Mouse (Mus musculus): ENCODE results near the gene Trip13. TPM values are rescaled to one million over a fixed set of nuclear protein-coding genes. Genes with fewer than 3 reads are reported as not detected.

Trip13 gene
- polyA plus RNA-seq, 1 experiment from 2014 or later, result 42.2 TPM

DNA sequence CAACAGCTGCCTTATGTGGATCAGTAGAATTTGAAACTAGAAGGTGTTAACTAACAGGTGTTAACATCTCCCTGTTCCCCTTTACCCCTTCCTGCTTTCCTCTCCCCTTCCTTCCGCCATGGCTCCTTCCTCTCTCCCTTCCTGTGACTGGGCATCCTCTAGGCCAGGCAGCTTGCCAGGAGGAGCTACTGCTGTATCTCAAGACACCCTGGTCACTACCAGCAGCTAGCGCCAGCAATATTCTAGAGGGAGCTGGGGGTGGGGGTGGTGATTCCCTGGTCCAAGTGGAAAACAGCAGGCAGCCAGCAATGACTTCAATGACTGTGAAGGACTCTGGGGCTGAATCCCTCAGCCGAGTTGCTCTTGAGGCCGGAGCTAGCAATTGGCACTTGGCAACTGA lies 51.9 kb downstream of the Trip13 start:
- Histone ChIP-seq H3K9ac (no peak overlapping the region), H3K9me3 (no peaks in the 10 kb centered on the region), H3K4me3 (no peak overlapping the region), H3K27me3 (no peaks in the 10 kb centered on the region), H3K27ac (no peak overlapping the region), H3K36me3 (no peaks in the 10 kb centered on the region), H3K4me2 (no peak overlapping the region), H3K4me1 (0 out of 2 replicates have a peak, but pooled peaks cover 3% of the 10 kb centered on the region)
- no peak for ATAC-seq (ENCODE audit: borderline replicate concordance, extremely low read depth, low FRiP score, low TSS enrichment)
- WGBS, result 65% methylated on average over 4 of the region's 4 CpGs

DNA sequence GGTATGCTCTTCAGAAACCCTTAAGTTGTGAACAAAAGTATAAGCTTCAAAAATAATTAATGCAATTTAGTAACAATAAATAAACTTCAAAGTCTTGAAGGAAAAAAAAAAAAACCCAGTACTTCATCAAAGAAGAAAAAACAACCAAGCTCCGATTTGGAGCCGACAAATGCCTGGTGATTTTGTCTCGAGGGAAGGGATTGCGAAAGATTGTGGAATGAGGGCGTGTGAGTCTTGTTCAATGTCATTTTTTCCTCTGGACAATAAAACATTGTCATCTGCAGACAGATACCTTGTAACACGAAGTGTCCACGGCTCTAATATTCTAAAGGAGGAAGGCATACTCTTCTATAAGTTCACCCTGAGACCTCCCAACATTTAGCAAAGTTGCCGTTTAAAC lies 56.2 kb downstream of the Trip13 start:
- Histone ChIP-seq H3K27ac (no peak overlapping the region), H3K9me3 (no peaks in the 10 kb centered on the region), H3K4me3 (no peak overlapping the region), H3K4me1 (0 out of 2 replicates have a peak, but pooled peaks cover 3% of the 10 kb centered on the region), H3K36me3 (no peaks in the 10 kb centered on the region), H3K9ac (no peak overlapping the region), H3K4me2 (no peak overlapping the region), H3K27me3 (no peaks in the 10 kb centered on the region)
- WGBS, result 51% methylated on average over 8 of the region's 8 CpGs
- no peak for ATAC-seq (ENCODE audit: borderline replicate concordance, extremely low read depth, low FRiP score, low TSS enrichment)

DNA sequence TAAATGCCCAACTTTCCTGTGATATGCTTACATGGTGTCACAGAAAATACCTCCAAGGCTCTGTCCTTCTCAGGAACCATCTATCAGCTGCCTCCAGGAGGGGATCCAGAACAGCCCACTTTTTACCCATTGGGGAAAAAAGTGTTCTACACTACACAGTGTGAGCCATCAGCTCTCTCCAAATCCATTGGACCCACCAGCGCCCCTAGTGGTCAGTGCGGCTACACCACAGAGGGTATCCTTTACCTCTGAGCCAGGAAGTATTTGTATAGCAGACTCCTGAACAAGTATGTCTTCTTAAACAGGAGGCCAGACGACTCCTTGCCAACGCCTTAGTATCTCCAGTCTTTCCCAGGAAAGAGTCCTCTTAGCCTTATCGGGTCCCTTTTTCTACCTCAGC lies 57.8 kb downstream of the Trip13 start:
- no peak for ATAC-seq (ENCODE audit: borderline replicate concordance, extremely low read depth, low FRiP score, low TSS enrichment)
- Histone ChIP-seq H3K27me3 (no peaks in the 10 kb centered on the region), H3K4me2 (no peak overlapping the region), H3K9ac (no peak overlapping the region), H3K4me3 (no peak overlapping the region), H3K9me3 (no peaks in the 10 kb centered on the region), H3K27ac (no peak overlapping the region), H3K36me3 (no peaks in the 10 kb centered on the region), H3K4me1 (no peaks in the 10 kb centered on the region)
- WGBS, result 74% methylated on average over 5 of the region's 5 CpGs

- Histone ChIP-seq H3K9me3 (no peaks in the 10 kb centered on the region), H3K27me3 (no peaks in the 10 kb centered on the region), H3K4me3 (no peak overlapping the region), H3K36me3 (no peaks in the 10 kb centered on the region), H3K9ac (no peak overlapping the region), H3K27ac (no peak overlapping the region), H3K4me1 (no peaks in the 10 kb centered on the region), H3K4me2 (no peak overlapping the region)
- WGBS, result 66% methylated on average over 2 of the region's 2 CpGs
- no peak for ATAC-seq (ENCODE audit: borderline replicate concordance, extremely low read depth, low FRiP score, low TSS enrichment)
These were observed 65.4 kb downstream of the Trip13 start for GRCm38 (mm10) chr13:73872159-73872558.

Small RNAs within 50 kb of the gene (microRNA-seq; reads per million reads assigned to microRNA genes)
- gene Gm25197, result not detected

Other genes with a start within 250 kb of the Trip13 start
- not detected in 2 replicates for gene Slc6a19, start 232.9 kb downstream of the Trip13 start, polyA plus RNA-seq (2015; fragmentation: Nextera tagmentation; extraction: Ambion mirVana)
- 15.7 and 16.7 TPM in 2 replicates for gene Slc12a7, start 204.7 kb downstream of the Trip13 start, polyA plus RNA-seq (2015; fragmentation: Nextera tagmentation; extraction: Ambion mirVana)
- gene Nkd2, start 90.2 kb downstream of the Trip13 start, polyA plus RNA-seq (2015; fragmentation: Nextera tagmentation; extraction: Ambion mirVana), result 4.3 and 4.7 TPM in 2 replicates
- 45.1 and 50.4 TPM in 2 replicates for gene Brd9, start within 50 bp of the Trip13 start, polyA plus RNA-seq (2015; fragmentation: Nextera tagmentation; extraction: Ambion mirVana)
- not detected in 2 replicates for gene Zdhhc11, start 26.1 kb upstream of the Trip13 start, polyA plus RNA-seq (2015; fragmentation: Nextera tagmentation; extraction: Ambion mirVana)
- gene Tppp, start 71.6 kb upstream of the Trip13 start, polyA plus RNA-seq (2015; fragmentation: Nextera tagmentation; extraction: Ambion mirVana), result 1.1 and 1.5 TPM in 2 replicates
- gene Cep72, start 124.5 kb upstream of the Trip13 start, polyA plus RNA-seq (2015; fragmentation: Nextera tagmentation; extraction: Ambion mirVana), result 14.7 and 16.9 TPM in 2 replicates
- gene Slc9a3, start 183.7 kb upstream of the Trip13 start, polyA plus RNA-seq (2015; fragmentation: Nextera tagmentation; extraction: Ambion mirVana), result not detected in 2 replicates

All from lung, embryonic 15.5 days (tissue).